Mouse (Mus musculus) large intestine, adult 2 months (tissue): ENCODE results near the gene Batf3. TPM values are rescaled to one million over a fixed set of nuclear protein-coding genes. Genes with fewer than 3 reads are reported as not detected.

ENCODE experiments used
- DNase-seq: peaks from one replicate; pipeline ENCODE4 v3.0.0-alpha.2; 2012; ENCODE audit warnings: low read depth, low spot score
- WGBS: fragments of 180-500 bp; shearing (Covaris S2); methylation state at CpG from one replicate; pipeline ENCODE4 v1.1.7; 2018; 5-methylcytosine and 5-hydroxymethylcytosine counted together
- polyA plus RNA-seq: library from polyadenylated mRNA; depleted of rRNA; stranded (reverse); fragments of >200 nt; gene quantifications from 2 replicates; pipeline ENCODE4 v1.2.3, GENCODE M21; 2012

Batf3 gene
- polyA plus RNA-seq, 1 experiment, result 6.5 TPM

DNA sequence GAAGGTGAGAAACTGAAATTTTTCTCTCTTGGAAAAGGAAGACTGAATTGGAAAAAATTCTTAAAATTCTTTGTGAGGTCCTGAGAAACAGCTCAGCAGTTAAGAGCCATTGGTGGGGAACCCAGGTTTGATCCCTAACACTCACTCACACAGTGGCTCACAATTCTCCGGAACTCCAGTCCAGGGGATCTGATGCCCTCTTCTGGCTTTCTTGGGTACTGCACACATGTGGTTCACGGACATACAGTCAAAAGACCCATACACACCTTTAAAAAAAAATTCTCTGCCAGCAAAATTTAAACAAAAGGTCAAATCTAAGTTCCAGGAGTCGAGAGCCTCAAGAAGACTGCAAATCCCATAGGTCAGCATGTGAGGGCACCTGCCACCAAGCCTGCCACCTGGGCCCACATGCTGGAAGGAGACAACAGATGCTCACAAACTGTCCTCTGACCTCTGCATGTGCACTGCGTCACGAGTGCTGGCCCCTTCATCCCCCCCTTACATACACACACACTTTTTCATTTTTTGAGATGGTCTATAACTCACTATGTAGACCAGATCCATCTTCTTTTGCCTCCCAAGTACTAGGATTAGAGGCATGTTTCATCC is 12.6 kb upstream of the Batf3 start:
- no peak for DNase-seq
- 63% methylated on average over 5 of the region's 5 CpGs for WGBS

GRCm38 (mm10) chr1:191085597-191085996 is 12.1 kb upstream of the Batf3 start:
- DNase-seq, result no peak
- 75% methylated on average over 12 of the region's 12 CpGs for WGBS

DNA sequence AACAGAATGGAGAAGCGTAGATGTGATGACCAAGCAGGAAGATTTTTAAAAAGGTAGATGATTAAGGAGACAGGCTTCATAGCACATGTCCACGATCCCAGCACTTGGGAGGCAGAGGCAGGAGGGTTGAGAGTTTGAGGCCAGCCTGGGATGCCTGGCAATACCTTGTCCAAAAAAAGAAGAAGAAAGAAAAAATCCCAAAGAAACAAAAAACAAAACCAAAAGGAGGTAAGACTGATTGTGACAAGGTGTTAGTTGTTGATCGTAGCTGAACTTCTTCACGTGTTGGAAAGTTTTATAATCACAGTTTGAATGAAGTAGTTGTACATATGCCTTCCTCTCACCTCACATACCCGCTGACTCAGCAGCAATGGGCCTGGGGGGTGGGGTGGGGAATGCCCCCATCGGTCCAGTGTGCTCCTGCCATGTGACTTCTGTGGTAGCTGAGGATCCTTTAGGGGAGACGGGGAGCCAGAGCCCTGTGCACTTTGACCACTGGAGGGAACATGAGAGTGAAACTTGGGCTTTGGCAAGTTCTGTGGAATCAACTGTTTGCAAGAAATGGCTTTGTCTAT is 11.3 kb upstream of the Batf3 start:
- WGBS, result 82% methylated on average over 7 of the region's 7 CpGs

GRCm38 (mm10) chr1:191086960-191087359 is 10.7 kb upstream of the Batf3 start:
- 69% methylated on average over 8 of the region's 8 CpGs for WGBS
- DNase-seq, result no peak

More for the DNA sequence above, 11.3 kb upstream of the Batf3 start:
- no peak for DNase-seq

DNA sequence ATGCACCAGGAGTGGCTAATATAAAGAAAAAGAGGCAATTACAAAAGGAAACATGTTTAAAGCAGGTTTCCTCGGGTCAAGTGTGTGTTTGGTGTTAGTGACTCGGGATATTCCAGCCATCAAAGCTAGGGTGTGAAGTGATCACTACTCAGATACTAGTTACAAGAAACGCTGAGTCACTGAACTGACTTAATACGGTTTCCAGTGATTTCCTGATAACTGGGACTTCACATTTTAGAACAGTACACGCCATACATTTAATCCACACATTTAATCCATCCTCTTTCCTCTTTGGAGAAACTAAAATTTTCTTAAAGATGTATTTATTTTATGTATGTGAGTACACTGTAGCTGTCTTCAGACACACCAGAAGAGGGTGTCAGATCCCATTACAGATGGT is 9.7 kb upstream of the Batf3 start:
- WGBS, result 55% methylated on average over 5 of the region's 5 CpGs

GRCm38 (mm10) chr1:191089355-191089754 is 8.3 kb upstream of the Batf3 start:
- DNase-seq, result no peak
- WGBS, result 67% methylated on average over 6 of the region's 6 CpGs

More for the DNA sequence above, 9.7 kb upstream of the Batf3 start:
- no peak for DNase-seq

DNA sequence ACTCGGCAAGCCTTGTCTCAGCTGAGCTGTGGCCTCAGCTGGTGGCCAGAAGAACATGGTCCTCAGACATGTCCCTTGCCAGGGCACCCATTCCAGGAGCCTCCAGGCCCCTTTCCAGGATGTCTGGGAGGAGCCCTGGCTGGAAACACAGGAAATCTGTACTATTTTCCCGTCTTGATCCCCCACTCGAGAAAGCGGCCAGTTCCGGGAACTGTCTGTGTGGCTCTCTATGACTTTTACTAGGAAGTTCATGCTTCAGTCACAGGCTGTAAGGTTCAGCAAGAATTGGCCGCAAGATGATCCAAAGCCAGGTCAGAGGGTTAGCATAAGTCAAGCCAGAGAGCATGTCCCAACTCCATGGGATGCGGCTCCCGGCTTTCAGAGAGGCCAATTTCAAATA is 5.6 kb upstream of the Batf3 start:
- WGBS, result 69% methylated on average over 8 of the region's 8 CpGs
- DNase-seq, result no peak

GRCm38 (mm10) chr1:191093578-191093977 is 4.1 kb upstream of the Batf3 start:
- DNase-seq, result no peak
- 64% methylated on average over 5 of the region's 5 CpGs for WGBS

GRCm38 (mm10) chr1:191095019-191095418 is 2.6 kb upstream of the Batf3 start:
- no peak for DNase-seq
- WGBS, result 71% methylated on average over 9 of the region's 9 CpGs

DNA sequence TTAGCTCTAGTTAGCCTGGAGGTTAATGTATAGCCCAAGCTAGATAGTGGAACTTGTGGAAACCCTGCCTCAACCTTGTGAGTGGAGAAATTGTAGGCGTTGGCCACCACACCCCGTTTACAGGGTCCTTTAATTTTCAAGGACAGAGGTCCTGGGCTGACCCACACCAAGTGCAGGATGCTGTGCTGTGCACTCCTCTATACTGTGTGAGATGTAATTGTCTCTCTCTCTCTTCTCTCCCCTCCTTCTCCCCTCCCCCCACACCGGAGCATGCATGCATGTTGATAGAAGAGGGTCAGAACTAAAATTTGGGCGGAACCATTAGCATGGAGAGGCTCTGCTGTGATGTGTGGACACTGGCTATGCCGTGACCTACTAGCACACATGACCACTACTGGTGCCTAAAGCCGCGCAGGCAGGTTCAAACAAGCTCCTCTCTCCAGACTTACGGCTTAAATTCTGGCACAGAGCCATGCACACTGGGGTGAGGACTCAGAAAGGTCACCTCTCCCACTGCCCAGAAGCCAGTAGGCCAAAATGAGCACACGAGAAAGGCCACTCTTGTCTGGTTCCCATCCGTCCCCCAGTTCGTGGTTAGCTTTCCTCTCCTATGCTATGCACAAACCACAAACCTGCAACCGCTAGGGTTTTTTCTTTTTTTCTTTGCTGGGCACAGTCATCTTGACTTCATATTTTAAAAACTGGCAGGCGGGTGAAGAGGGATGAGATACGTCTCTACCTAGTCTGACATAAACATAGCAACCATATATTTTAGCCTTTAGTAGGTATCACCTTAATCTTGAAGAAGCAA is 571 bp upstream of the Batf3 start:
- 28% methylated on average over 14 of the region's 14 CpGs for WGBS
- no peak for DNase-seq

DNA sequence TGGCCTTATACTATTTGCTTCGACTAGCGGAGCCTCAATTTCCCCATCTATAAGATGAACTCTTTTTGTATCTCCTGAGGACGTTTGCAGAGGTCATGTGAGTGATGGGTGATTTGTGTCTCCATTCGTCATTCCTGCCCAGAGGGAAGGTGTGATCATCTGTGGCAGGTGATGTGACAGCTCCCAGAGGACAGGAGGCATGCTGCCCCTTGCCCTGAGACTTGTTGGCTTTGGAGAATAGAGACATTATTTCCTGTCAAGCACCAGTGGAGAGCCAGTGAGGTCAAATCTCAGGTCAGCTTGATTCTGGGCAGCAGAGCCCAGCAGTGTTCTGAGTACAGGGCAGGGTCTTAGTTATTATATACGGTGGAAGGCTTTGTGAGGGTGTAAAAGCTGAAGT is 1.5 kb downstream of the Batf3 start:
- 43% methylated on average over 5 of the region's 5 CpGs for WGBS
- DNase-seq, result no peak

DNA sequence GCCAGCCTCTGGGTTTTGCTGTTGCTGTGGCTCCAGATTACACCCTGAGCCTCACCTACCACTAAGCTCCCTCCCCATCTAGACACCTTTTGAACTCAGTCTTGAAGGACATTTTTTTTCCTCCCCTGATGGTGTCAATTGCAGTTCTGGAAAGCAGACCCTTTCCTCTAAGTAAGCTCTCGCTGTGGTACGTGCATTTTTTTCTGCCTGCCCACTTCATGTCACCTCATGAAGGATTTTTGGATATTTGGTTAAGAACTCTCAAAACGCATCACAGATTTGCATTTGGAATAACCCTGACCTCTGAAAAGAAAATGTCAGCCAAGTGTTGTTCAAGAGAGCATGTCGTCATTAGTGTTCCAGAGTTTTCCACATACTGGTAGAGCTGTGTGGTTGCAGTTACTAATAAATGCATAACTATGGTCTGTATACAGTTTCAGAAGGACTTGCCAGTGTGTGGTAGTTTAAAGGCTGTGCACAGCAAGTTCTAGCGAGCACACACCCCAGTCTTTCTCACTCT is 2.2 kb downstream of the Batf3 start:
- DNase-seq, result no peak
- WGBS, result 69% methylated on average over 5 of the region's 5 CpGs

DNA sequence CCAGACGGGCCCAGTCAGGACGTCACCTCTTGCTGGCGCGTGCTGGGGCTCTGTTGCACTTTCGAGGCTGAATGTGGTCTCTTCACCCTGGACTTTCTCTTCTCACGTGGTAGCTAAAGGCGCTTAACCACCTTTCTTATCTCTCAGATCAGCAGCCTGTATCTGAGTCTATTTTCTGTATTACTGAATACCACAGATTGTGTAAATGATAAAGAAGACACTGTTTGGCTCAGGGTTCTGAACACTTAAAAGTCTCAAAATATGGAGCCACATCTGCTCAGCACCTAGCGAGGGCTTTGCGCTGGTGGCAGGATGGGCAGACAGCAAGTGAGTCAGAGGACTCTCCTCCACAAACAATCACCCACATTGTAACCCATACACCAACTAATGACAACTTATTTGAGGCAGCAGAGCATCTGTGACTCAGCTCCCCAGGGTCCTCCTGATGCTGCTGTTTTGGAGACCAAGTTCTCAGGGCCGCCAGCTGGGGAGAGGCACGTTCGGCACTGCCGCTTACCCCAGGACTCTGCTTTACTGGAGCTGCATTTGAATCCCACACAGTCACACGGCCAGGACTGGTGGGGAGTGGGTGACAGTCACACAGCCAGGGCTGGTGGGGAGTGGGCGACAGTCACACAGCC is 5.2 kb downstream of the Batf3 start:
- WGBS, result 80% methylated on average over 15 of the region's 15 CpGs
- no peak for DNase-seq

DNA sequence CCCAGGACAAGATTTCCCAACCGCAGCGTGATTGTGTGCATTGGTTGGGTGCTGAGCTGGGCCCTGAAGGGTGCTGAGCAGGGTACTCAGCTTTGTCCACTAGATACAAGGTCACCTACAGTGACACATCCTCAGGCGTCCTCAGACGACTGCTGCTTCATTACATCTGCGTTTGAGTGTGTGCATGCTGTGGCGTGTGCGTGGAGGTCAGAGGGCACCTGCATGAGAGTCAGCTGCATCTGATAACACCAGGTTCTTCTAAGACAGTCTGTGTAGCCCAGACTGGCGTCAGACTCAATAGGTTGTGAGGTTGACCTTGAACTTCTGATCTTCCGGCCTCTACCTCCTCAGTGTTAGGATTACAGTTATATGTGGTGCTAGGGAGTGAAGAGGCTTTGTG is 7.6 kb downstream of the Batf3 start:
- DNase-seq, result no peak
- 76% methylated on average over 9 of the region's 9 CpGs for WGBS

- 61% methylated on average over 10 of the region's 10 CpGs for WGBS
- no peak for DNase-seq
Observed at GRCm38 (mm10) chr1:191107306-191107705, 9.7 kb downstream of the Batf3 start.

- no peak for DNase-seq
- 86% methylated on average over 9 of the region's 9 CpGs for WGBS
Observed at GRCm38 (mm10) chr1:191109907-191110306, 12.3 kb downstream of the Batf3 start.

- WGBS, result 53% methylated on average over 8 of the region's 8 CpGs
- DNase-seq, result no peak
Observed at GRCm38 (mm10) chr1:191111146-191111545, 13.5 kb downstream of the Batf3 start.

DNA sequence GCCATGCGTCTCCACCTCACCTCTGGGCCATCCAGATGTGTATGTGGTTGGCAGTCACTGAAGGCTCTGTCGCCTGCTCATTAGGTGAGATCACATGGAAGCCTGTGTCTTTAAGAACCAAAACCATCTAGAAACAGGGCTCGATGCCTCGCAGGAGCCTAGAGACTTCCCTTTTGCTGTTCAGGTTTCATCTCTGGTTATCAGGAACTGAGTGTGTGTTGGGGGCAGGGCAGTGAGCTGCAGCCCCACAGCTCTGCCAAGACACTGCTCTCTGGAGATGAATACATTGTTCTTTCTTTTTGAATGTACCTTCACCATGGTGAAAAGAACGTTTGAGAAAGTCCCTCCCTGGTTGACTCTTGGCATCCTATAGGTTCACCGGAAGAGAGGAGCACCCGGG is 17.2 kb downstream of the Batf3 start:
- 69% methylated on average over 7 of the region's 7 CpGs for WGBS
- DNase-seq, result no peak

DNA sequence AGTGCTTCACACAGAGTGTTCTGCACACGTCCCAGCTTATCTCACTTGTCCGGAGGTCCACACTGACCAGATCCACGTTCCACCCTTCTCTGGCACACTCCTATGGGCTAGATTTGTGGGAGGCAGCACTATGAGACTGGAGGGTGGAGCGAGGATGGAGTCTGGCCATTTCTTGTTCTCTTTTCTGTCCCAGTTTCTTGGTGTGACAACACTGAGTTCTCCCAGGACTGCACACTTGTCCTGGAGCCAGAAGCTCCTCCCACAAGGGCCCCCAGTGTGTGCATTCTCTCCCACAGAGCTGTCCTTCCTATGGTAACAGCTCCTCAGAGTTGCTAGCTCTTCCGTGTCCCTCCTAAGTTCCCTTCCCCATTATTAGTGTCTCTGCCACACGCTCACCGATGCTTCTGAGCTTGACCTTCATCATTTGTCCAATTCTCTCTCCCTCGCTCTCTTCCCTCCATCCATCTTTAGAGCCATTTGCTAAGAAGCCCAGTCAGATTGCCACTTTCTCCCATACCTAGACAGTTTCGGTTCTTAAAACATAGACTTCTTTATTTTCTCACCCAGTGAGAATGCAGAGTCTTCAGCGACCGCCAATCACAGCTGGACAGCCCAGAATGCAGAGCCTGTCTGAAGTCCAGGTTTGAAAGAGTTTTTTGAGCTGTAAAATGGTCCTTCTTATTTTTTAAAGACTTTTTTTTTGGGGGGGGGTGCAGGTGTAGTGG is 18.0 kb downstream of the Batf3 start:
- WGBS, result 76% methylated on average over 11 of the region's 11 CpGs
- DNase-seq, result no peak

DNA sequence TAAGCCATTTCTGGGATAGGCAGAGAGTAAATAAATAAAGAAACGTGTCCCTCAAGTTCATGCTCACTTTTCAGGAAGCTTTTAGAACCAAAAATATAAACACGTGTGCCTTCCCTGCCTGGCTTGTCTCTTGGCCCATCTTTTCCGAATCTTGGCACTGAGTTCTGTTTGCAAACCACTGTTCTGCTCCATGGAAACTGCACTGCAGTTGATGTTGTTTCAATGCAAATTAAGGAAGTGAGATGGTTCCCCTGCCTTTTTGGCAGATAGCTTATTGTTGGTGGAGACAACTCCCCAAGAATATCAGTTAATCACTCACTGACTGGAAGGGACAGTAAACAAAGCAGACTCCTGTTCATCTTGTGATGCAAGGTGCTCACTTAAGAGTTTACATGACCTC is 25.1 kb downstream of the Batf3 start:
- 10% methylated on average over 3 of the region's 3 CpGs for WGBS
- DNase-seq, result no peak
